Mouse (Mus musculus): ENCODE measurements around the gene Mgl2.

Gene Mgl2

DNA sequence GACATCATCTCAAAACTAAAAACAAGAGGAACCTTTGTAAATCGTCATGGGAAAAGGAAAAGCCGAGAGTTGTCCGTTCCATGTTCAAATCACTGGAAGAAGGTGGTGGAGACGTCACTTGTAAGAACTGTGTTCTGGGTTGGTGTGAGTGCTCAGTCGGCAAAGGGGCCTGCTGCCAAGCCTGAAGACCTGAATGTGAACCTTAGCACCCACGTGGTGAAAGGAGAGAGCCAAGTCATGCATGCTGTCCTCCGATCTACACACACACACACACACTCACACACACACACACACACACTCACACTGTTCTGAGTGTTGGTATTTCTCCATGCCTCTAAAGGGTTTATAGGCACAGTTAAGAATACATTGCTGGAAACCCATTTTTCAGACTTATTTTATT is 41.1 kb downstream of the Mgl2 start:
- DNase-seq: peak; percentile 23 to 38

DNA sequence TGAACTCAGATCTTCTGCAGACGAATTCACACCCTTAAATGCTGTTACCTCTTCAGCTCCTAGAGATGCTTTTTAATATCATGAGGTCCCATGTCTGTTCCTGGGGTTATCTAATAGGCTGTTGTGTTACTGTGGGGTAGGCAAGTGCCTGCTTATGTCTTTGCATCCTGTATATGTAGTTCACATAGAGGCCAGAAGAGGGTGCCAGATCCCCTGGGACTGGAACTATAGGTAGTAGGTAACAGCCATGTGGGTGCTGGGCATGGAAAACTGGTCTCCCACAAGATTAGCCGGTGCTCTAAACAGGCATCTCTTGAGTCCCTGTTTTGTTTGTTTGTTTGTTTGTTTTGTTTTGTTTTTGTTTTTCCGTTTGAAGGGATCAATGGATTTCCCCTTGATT is 41.7 kb downstream of the Mgl2 start:
- peak; percentile 42 to 52 for DNase-seq

DNA sequence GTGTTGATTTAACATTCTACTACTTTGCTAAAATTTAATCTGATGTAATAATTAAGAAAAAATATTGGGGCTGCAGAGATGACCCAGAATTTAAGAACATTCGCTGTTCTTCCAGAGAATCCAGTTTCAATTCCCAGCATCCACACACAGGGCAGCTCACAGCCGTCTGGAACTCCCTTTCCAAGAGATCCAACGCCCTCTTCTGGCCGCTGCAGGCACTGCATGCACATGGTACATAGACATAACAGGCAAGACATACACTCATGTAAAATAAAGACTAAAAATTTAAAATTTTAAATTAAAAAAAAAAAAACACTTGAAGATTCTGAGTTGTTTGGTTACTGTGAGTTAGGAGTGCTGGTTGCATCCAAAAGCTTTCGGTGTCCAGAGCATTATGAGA is 42.2 kb downstream of the Mgl2 start:
- DNase-seq: peak; percentile 19 to 61

DNA sequence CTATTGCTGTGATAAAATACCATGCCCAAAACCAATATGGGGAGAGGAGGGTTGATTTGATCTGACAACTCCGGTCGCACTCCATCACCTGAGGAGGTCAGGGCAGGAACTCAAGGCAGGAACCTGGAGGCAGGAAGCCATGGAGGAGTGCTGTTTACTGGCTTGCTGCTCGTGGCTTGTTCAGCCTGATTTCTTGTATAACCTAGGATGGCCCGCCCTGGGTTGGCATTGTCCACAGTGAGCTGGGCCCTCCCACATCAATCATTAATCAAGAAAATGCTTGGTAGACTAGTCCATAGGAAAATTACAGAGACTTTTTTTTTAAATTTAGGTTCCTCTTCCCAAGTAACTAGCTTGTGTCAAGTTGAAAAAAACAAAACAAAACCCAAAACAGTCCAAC is 44.4 kb downstream of the Mgl2 start:
- no peak for DNase-seq

DNA sequence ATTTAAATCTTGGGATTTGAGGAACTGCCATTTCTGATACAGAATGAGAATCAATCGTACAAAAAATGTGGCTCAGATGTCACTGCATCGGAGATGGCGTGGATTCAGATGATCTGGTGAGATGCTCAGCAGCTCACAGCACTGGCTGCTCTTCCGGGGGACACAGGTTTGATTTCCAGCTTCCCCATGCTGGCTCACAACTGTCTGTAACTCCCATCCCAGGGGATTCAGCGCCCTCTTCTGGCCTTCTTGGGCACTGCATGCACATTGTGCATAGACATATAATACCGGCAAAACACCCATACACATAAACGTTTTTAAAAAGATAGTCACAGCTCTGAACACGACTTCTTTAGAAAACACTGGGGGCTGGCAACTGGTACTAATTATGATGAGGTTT is 47.5 kb downstream of the Mgl2 start:
- peak; percentile 30 to 72 for DNase-seq

DNA sequence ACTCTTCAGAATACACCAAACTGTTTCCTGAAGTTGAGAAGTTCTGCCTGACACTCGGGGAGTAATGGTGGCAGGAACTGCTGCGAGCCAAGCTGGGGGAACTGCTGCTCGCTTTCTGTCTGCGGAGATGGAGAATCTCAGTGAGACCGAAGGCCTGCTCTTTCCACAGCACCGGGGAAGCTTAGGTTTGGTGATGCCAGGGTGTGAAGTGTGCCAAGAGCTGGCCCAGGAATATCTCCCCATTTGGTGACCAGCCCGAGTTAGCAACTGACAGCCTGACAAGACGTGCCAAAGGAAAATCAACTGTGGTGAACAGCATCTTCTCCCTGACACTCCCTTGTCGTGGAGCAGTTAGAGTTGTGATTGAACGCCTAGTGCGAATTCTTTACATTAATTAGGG is 48.2 kb downstream of the Mgl2 start:
- DNase-seq: peak; percentile 46 to 50

DNA sequence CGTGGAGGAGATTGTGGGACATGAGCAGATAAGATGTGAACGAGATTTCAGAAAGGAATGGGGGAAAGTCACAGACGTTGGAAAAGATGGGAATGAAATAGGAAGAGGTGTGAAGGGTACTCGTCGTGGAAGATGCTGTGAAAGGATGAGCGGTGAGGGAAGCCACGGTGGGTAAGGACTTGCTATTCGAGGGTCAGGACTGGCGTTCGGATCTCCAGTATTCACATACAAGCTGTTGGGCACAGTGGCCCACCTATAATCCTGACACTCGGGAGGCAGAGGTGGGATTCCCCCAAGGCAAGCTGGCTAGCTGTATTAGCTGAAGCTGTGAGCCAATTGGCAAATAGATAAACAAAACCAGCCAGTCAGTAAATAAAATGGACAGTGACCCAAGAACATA is 48.6 kb downstream of the Mgl2 start:
- DNase-seq: peak in 1 of 2 experiments; percentile 10

DNA sequence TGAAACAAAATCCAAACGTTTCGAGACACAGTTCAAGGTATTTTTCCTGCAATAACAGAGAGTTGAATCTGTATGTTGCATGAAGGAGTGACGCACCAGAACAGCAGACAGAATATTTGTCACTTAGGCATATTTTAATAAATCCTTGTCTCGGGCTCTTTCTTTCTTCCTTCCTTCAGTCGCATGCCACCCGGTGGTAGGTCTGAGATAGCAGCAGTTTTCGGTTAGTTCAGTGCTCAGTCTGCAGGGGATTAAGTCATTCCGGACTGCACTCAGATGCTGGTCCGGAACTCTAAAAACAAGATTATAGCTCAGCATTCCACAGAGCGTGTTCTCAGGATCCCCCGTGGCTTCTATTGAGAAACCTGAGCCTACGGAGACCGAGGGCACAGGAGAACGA is 49.3 kb downstream of the Mgl2 start:
- DNase-seq: peak; percentile 54 to 69

DNA sequence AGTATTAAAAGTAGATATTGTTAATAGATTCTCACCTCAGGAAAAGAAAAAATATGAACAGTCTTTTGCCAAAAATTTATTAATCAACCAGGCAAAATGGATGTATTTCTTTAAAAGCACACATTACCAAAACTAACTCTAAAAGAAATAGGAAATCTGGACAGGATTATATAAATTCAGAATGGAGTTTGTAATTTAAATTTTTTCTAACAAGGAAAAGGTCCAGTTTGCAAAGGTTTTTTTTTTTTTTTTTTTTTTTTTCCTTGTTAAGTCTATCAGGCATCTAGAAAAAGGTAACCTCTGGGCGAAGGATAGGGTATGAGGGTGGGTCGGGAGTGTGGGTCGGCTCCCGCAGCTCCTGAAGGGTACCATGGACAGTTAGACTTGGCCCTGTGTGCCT is 50.4 kb downstream of the Mgl2 start:
- no peak for DNase-seq

DNA sequence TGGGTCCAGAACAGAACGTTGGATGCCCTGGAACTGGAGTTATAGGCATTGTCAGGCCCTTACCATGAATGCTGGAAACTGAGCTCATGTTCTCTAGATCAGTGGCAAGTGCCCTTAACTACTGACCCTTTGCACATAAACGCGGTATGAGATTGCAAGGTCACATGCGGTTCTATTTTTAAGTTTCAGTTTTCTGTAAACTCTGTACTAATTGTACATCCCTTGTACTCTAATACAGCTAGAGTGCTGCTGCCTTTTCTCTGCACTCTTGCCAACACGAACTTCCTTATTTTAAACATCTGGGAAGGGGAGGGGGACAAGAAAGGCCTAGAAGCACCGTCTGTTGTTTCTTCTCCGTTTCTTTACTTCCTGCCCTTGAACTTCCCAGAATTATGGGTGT is 55.0 kb downstream of the Mgl2 start:
- DNase-seq: no peak
